Mouse (Mus musculus): Measurements from ENCODE around the gene Smg7. TPM values are rescaled to one million over a fixed set of nuclear protein-coding genes. Genes with fewer than 3 reads are reported as not detected.

Smg7 gene
- polyA plus RNA-seq, 1 experiment, result 46.0 TPM

- Histone ChIP-seq H3K27ac (ENCODE audit: insufficient read depth, low read length) (no peak overlapping the region), H3K4me1 (ENCODE audit: control insufficient read depth, insufficient read depth, low read length) (peaks cover 2% of the 10 kb centered on the region; the same call in 1 of the 2 replicates), H3K4me3 (ENCODE audit: insufficient read depth, low read length) (no peak overlapping the region)
- TF ChIP-seq POLR2A (IDR thresholded peaks at IDR 0.05; ENCODE audit: extremely low read depth, insufficient read depth, low read length), result no peak
- no peak for TF ChIP-seq CTCF (IDR thresholded peaks at IDR 0.05; ENCODE audit: extremely low read depth, insufficient read depth, low read length)
These were observed 72.4 kb downstream of the Smg7 start for GRCm38 (mm10) chr1:152830054-152830453.

- Histone ChIP-seq H3K27ac (ENCODE audit: insufficient read depth, low read length) (no peak overlapping the region), H3K4me3 (ENCODE audit: insufficient read depth, low read length) (no peak overlapping the region), H3K4me1 (ENCODE audit: control insufficient read depth, insufficient read depth, low read length) (peaks cover 2% of the 10 kb centered on the region; the same call in 1 of the 2 replicates)
- no peak for TF ChIP-seq CTCF (IDR thresholded peaks at IDR 0.05; ENCODE audit: extremely low read depth, insufficient read depth, low read length)
- no peak for TF ChIP-seq POLR2A (IDR thresholded peaks at IDR 0.05; ENCODE audit: extremely low read depth, insufficient read depth, low read length)
These were observed 73.7 kb downstream of the Smg7 start for GRCm38 (mm10) chr1:152828637-152829355.

- H3K27ac ChIP-seq (ENCODE audit: insufficient read depth, low read length), result no peak overlapping the region
These were observed 74.3 kb downstream of the Smg7 start for GRCm38 (mm10) chr1:152828168-152828567.

GRCm38 (mm10) chr1:152826446-152826845, 76.0 kb downstream of the Smg7 start:
- H3K4me1 ChIP-seq (ENCODE audit: control insufficient read depth, insufficient read depth, low read length), result peaks cover 4% of the 10 kb centered on the region
- TF ChIP-seq CTCF (IDR thresholded peaks at IDR 0.05; ENCODE audit: extremely low read depth, insufficient read depth, low read length) (no peak), POLR2A (IDR thresholded peaks at IDR 0.05; ENCODE audit: extremely low read depth, insufficient read depth, low read length) (no peak)

More at GRCm38 (mm10) chr1:152828168-152828567, 74.3 kb downstream of the Smg7 start:
- peaks cover 2% of the 10 kb centered on the region; the same call in 1 of the 2 replicates for H3K4me1 ChIP-seq (ENCODE audit: control insufficient read depth, insufficient read depth, low read length)
- TF ChIP-seq CTCF (IDR thresholded peaks at IDR 0.05; ENCODE audit: extremely low read depth, insufficient read depth, low read length) (no peak), POLR2A (IDR thresholded peaks at IDR 0.05; ENCODE audit: extremely low read depth, insufficient read depth, low read length) (no peak)
- no peak overlapping the region for H3K4me3 ChIP-seq (ENCODE audit: insufficient read depth, low read length)

GRCm38 (mm10) chr1:152824206-152824605, 78.2 kb downstream of the Smg7 start:
- Histone ChIP-seq H3K4me1 (ENCODE audit: control insufficient read depth, insufficient read depth, low read length) (peaks cover 4% of the 10 kb centered on the region), H3K4me3 (ENCODE audit: insufficient read depth, low read length) (no peak overlapping the region), H3K27ac (ENCODE audit: insufficient read depth, low read length) (no peak overlapping the region)
- no peak for TF ChIP-seq POLR2A (IDR thresholded peaks at IDR 0.05; ENCODE audit: extremely low read depth, insufficient read depth, low read length)
- TF ChIP-seq CTCF (IDR thresholded peaks at IDR 0.05; ENCODE audit: extremely low read depth, insufficient read depth, low read length), result no peak

More at GRCm38 (mm10) chr1:152826446-152826845, 76.0 kb downstream of the Smg7 start:
- Histone ChIP-seq H3K4me3 (ENCODE audit: insufficient read depth, low read length) (no peak overlapping the region), H3K27ac (ENCODE audit: insufficient read depth, low read length) (no peak overlapping the region)

GRCm38 (mm10) chr1:152821746-152822145, 80.7 kb downstream of the Smg7 start:
- Histone ChIP-seq H3K4me1 (ENCODE audit: control insufficient read depth, insufficient read depth, low read length) (peaks cover 6% of the 10 kb centered on the region), H3K4me3 (ENCODE audit: insufficient read depth, low read length) (no peak overlapping the region), H3K27ac (ENCODE audit: insufficient read depth, low read length) (no peak overlapping the region)
- TF ChIP-seq POLR2A (IDR thresholded peaks at IDR 0.05; ENCODE audit: extremely low read depth, insufficient read depth, low read length) (no peak), CTCF (IDR thresholded peaks at IDR 0.05; ENCODE audit: extremely low read depth, insufficient read depth, low read length) (no peak)

- H3K27ac ChIP-seq (ENCODE audit: insufficient read depth, low read length), result no peak overlapping the region
- no peak for TF ChIP-seq POLR2A (IDR thresholded peaks at IDR 0.05; ENCODE audit: extremely low read depth, insufficient read depth, low read length)
- TF ChIP-seq CTCF (IDR thresholded peaks at IDR 0.05; ENCODE audit: extremely low read depth, insufficient read depth, low read length), result no peak
These were observed 81.3 kb downstream of the Smg7 start for GRCm38 (mm10) chr1:152820911-152821695.

GRCm38 (mm10) chr1:152819558-152819957, 82.9 kb downstream of the Smg7 start:
- no peak for TF ChIP-seq POLR2A (IDR thresholded peaks at IDR 0.05; ENCODE audit: extremely low read depth, insufficient read depth, low read length)
- no peak for TF ChIP-seq CTCF (IDR thresholded peaks at IDR 0.05; ENCODE audit: extremely low read depth, insufficient read depth, low read length)
- Histone ChIP-seq H3K4me3 (ENCODE audit: insufficient read depth, low read length) (no peak overlapping the region), H3K4me1 (ENCODE audit: control insufficient read depth, insufficient read depth, low read length) (peaks cover 8% of the 10 kb centered on the region; the same call in 1 of the 2 replicates), H3K27ac (ENCODE audit: insufficient read depth, low read length) (no peak overlapping the region)

More at GRCm38 (mm10) chr1:152820911-152821695, 81.3 kb downstream of the Smg7 start:
- Histone ChIP-seq H3K4me1 (ENCODE audit: control insufficient read depth, insufficient read depth, low read length) (peaks cover 6% of the 10 kb centered on the region; the same call in 1 of the 2 replicates), H3K4me3 (ENCODE audit: insufficient read depth, low read length) (no peak overlapping the region)

- H3K4me1 ChIP-seq (ENCODE audit: control insufficient read depth, insufficient read depth, low read length), result peaks cover 8% of the 10 kb centered on the region; the same call in 1 of the 2 replicates
- peak overlapping the region; percentile 47 for H3K27ac ChIP-seq (ENCODE audit: insufficient read depth, low read length)
- no peak overlapping the region for H3K4me3 ChIP-seq (ENCODE audit: insufficient read depth, low read length)
- TF ChIP-seq POLR2A (IDR thresholded peaks at IDR 0.05; ENCODE audit: extremely low read depth, insufficient read depth, low read length) (no peak), CTCF (IDR thresholded peaks at IDR 0.05; ENCODE audit: extremely low read depth, insufficient read depth, low read length) (no peak)
These were observed 84.7 kb downstream of the Smg7 start for GRCm38 (mm10) chr1:152817794-152818193.

All from cortical plate, adult 2 months (tissue).